Mouse (Mus musculus): ENCODE measurements at regions not wholly inside any gene's neighbourhood (a gene's known extent, or its start where the extent isn't known, plus 50 kb on each side); places are given as distances from the start of the nearest gene placed in this dataset.

DNA sequence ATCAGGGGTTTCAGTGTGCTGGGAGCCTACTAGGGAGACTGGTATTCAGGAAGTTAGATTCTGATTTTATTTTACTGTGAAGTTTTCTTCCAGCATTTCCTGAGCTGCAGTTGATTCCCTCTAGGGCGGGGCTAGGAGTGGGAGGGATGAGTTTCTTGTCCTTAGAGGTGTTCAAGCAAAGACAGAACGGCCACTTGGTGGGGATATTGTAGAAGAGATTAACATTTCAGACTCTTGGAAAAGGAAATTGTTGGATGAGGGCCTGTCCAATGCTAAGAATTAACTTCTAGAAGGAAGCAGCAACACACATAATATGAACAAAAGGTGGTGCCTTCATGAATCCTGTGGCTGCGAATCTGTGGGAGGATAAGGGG is 230.1 kb upstream of the Chd6 start:
- ATAC-seq (ENCODE audit: low FRiP score) = peak; percentile 44
- 12% methylated on average over 3 of the region's 3 CpGs for WGBS
- Histone ChIP-seq H3K9me3 (no peaks in the 10 kb centered on the region), H3K9ac (no peak overlapping the region), H3K4me3 (replicated peaks) (no peak overlapping the region), H3K27me3 (peaks cover 30% of the 10 kb centered on the region), H3K4me1 (peaks cover 42% of the 10 kb centered on the region), H3K36me3 (replicated peaks) (no peaks in the 10 kb centered on the region), H3K4me2 (peak overlapping the region; percentile 26), H3K27ac (peak overlapping the region; percentile 80)

DNA sequence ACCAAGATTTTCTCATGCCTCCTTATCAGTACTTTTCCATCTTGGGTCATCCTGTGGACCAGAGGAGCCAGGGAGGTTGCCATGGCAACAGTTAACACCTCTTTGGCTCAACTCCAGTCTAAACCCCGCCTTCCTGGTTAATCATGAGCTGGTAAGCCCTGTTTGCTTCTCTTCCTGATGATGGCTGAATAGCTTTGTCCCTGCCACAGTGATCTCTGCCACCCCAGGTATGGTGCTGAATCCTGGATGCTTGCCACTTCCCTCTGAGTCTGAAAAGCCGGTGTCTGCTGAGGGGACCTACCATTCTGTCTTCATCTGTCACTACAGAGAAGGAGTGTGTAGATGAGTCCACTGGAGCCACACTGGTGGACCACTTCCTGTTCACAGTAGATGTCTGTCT is 223.8 kb upstream of the Chd6 start:
- H3K9ac ChIP-seq = no peak overlapping the region
- 0 out of 2 replicates have a peak, but pooled peaks cover 6% of the 10 kb centered on the region for H3K4me1 ChIP-seq
- no peak overlapping the region for H3K4me3 ChIP-seq (replicated peaks)
- no peak overlapping the region for H3K4me2 ChIP-seq
- no peaks in the 10 kb centered on the region for H3K9me3 ChIP-seq
- H3K27me3 ChIP-seq = 0 out of 2 replicates have a peak, but pooled peaks cover 2% of the 10 kb centered on the region
- H3K36me3 ChIP-seq (replicated peaks) = no peaks in the 10 kb centered on the region
- WGBS = 38% methylated on average over 2 of the region's 2 CpGs
- H3K27ac ChIP-seq = no peak overlapping the region
- peak; percentile 53; the same call in 1 of the 2 replicates for ATAC-seq (ENCODE audit: low FRiP score)

DNA sequence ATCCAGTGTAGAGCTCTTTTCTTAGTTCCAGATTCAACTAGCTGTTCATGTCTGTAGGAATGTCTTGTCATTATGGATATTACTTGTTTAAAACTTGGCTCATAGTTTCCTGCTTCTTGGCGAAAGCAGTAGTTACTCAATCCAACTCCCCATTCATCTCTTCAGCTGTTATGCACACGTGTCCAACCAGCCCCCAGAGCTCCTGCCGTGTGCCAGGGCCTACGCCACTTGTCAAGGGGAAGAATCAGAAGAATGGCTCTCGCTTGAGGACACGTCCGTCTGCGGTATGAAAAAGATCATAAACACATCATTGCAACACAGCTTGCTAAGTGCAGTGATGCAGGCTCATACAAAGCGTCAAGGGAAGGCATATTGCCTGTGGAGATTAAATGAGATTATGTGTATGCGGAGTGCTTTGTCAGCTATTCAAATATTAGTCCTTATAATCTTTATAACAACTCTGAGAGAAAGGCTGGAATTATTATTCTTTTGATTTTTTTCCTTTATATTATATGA is 223.0 kb upstream of the Chd6 start:
- H3K27me3 ChIP-seq = no peaks in the 10 kb centered on the region
- no peak for ATAC-seq (ENCODE audit: low FRiP score)
- H3K4me2 ChIP-seq = no peak overlapping the region
- no peak overlapping the region for H3K9ac ChIP-seq
- H3K4me3 ChIP-seq (replicated peaks) = no peak overlapping the region
- H3K9me3 ChIP-seq = no peaks in the 10 kb centered on the region
- WGBS = 88% methylated on average over 10 of the region's 10 CpGs
- H3K27ac ChIP-seq = no peak overlapping the region
- no peaks in the 10 kb centered on the region for H3K36me3 ChIP-seq (replicated peaks)
- 0 out of 2 replicates have a peak, but pooled peaks cover 6% of the 10 kb centered on the region for H3K4me1 ChIP-seq

DNA sequence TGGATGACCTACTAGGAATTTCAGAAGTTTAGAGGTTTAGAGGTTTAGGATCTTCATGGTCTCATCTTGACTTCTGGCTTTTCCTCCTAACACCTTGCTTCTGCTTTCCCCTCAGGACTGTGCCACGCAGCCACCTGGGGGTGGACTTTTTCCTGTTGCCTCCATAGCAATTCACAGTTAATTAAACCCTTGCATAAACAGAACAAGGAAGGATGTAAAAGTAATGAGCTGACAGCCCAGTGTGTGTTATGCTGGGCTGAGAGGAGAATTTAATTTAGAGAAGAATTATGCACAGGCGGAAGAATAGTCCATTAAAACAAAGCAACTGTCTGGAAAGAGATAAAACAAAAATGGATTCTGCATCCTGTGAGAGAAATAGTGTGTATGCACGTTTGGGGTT is 193.9 kb upstream of the Chd6 start:
- Histone ChIP-seq H3K27ac (0 out of 2 replicates have a peak overlapping the region, but pooled peaks have one; percentile 27), H3K4me2 (no peak overlapping the region), H3K9me3 (no peaks in the 10 kb centered on the region), H3K27me3 (no peaks in the 10 kb centered on the region; the same call in 1 of the 2 replicates), H3K36me3 (replicated peaks) (no peaks in the 10 kb centered on the region), H3K4me1 (no peaks in the 10 kb centered on the region; the same call in 1 of the 2 replicates), H3K4me3 (replicated peaks) (no peak overlapping the region), H3K9ac (no peak overlapping the region)
- WGBS = 47% methylated on average over 3 of the region's 3 CpGs
- no peak; the same call in 1 of the 2 replicates for ATAC-seq (ENCODE audit: low FRiP score)

DNA sequence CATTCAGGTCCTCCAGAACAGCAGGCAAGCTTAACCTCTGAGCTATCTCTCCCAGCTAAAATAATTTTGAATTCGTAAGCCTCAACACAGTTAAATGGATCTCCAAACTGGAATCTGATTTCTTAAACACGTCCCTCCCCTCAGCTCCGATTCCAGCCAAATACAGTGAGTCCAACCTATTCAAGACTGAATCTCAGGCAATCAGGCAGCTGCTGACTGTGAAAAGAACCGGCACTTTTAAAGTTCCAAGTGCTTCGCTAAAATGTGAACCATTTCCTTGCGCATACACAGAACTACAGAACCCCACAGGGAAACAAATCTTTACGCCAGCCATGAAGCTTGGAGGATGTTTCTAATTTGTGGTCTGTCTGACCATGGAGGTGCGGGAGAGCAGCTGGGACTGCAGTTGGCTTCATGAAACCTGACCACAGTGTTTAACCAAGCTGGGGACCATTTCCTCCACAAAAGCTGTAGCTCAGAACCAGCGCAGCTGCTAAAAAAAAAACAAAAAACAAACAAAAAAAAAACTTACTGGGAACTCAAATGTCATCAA is 160.1 kb upstream of the Chd6 start:
- Histone ChIP-seq H3K27ac (no peak overlapping the region), H3K4me2 (no peak overlapping the region), H3K36me3 (replicated peaks) (no peaks in the 10 kb centered on the region), H3K27me3 (no peaks in the 10 kb centered on the region), H3K4me1 (peaks cover 15% of the 10 kb centered on the region), H3K9me3 (no peaks in the 10 kb centered on the region), H3K4me3 (replicated peaks) (no peak overlapping the region), H3K9ac (no peak overlapping the region)
- WGBS = 64% methylated on average over 9 of the region's 9 CpGs
- ATAC-seq (ENCODE audit: low FRiP score) = no peak

DNA sequence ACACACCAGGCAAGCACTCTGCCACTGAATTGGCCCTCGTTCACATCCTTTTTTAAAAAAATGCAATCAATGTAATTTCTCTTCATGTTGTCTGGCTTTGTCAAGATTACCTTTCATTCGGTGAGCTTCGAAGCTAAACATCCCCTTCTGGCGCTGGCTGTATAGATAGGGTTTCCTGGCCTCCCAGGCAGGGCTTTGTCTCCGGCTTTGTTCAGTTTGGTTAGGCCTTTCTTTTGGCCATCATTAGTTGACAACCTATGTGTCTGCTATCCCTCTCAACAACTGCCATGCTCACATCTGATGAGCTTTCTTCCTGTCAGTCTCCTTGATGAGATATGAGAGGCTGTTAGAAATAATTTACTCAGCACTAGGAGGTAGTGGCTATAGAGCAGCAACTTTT is 157.6 kb upstream of the Chd6 start:
- H3K27ac ChIP-seq = 0 out of 2 replicates have a peak overlapping the region, but pooled peaks have one; percentile 11
- no peaks in the 10 kb centered on the region for H3K27me3 ChIP-seq
- H3K36me3 ChIP-seq (replicated peaks) = no peaks in the 10 kb centered on the region
- no peak overlapping the region for H3K9ac ChIP-seq
- no peak for ATAC-seq (ENCODE audit: low FRiP score)
- no peak overlapping the region for H3K4me3 ChIP-seq (replicated peaks)
- 11% methylated on average over 5 of the region's 5 CpGs for WGBS
- H3K4me1 ChIP-seq = peaks cover 15% of the 10 kb centered on the region
- H3K9me3 ChIP-seq = no peaks in the 10 kb centered on the region
- no peak overlapping the region for H3K4me2 ChIP-seq

DNA sequence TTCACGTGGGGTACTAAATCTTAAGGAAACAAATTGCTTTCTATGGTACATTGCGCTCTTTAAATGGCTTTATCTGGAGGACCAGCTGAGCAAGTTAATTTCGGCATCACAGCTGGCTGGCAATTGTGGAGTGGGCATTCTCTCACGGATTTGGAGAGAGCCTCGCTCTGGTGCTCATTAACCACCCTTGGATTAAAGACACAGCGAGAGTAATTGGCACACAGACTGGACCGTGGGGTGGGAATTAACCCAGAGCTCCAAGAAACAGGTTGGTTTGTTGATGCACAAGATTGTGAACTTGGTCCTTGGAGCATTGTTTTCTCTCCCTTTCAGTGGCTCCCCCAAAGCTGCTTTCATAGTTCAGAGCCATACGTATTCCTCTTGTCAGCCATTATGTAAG is 156.3 kb upstream of the Chd6 start:
- H3K9me3 ChIP-seq = no peaks in the 10 kb centered on the region
- no peaks in the 10 kb centered on the region for H3K36me3 ChIP-seq (replicated peaks)
- peaks cover 15% of the 10 kb centered on the region for H3K4me1 ChIP-seq
- WGBS = 9% methylated on average over 8 of the region's 8 CpGs
- peak overlapping the region; percentile 8; the same call in 1 of the 2 replicates for H3K4me2 ChIP-seq
- H3K9ac ChIP-seq = no peak overlapping the region
- peak overlapping the region; percentile 68 for H3K27ac ChIP-seq
- peak; percentile 89 for ATAC-seq (ENCODE audit: low FRiP score)
- no peak overlapping the region for H3K4me3 ChIP-seq (replicated peaks)
- H3K27me3 ChIP-seq = no peaks in the 10 kb centered on the region

DNA sequence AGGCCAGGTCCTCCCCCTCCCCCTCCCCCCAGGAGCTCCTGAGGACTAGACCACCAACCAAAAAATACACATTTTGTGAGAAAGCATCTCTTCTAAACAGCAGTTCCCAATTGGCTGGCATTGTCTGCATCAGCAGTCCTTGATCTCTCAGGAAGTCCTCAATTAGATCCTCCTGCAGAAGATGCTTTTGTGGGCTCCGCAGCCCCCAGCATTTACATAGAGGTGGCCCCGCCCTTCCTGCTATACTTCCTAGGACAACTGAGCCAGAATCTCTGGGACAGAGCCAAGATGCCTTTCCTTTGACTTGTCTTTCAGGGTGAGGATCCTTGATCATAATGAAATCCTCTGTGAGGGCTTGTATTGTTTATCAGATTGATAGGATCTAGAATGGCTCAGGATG is 143.9 kb upstream of the Chd6 start:
- Histone ChIP-seq H3K36me3 (replicated peaks) (no peaks in the 10 kb centered on the region), H3K4me3 (replicated peaks) (no peak overlapping the region), H3K4me1 (no peaks in the 10 kb centered on the region), H3K4me2 (no peak overlapping the region), H3K27ac (no peak overlapping the region), H3K27me3 (no peaks in the 10 kb centered on the region), H3K9ac (no peak overlapping the region), H3K9me3 (0 out of 2 replicates have a peak, but pooled peaks cover 4% of the 10 kb centered on the region)
- 79% methylated on average over 2 of the region's 2 CpGs for WGBS
- no peak for ATAC-seq (ENCODE audit: low FRiP score)

DNA sequence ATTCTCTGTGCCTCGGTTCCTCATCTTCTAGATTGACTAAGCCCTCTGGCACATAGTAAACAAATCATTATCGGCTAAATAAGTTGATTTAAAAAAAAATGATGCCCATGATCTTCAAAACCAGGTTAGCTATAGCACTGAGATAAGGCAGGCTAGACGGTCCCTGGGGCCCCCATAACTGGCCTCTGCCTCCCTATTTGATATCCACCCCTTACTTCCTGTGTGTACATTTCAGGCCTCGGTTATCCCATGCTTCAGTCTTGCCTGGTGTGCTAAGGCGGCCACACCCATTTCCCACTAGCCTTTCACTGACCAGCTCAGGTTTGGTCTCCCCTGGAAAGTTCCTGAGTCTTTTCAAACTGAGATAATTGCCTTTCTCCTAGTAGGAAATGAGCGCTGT is 132.8 kb upstream of the Chd6 start:
- Histone ChIP-seq H3K4me3 (replicated peaks) (no peak overlapping the region), H3K36me3 (replicated peaks) (no peaks in the 10 kb centered on the region), H3K27ac (no peak overlapping the region), H3K27me3 (no peaks in the 10 kb centered on the region), H3K4me1 (no peaks in the 10 kb centered on the region), H3K4me2 (no peak overlapping the region), H3K9me3 (no peaks in the 10 kb centered on the region), H3K9ac (no peak overlapping the region)
- no peak for ATAC-seq (ENCODE audit: low FRiP score)
- 86% methylated on average over 6 of the region's 6 CpGs for WGBS

DNA sequence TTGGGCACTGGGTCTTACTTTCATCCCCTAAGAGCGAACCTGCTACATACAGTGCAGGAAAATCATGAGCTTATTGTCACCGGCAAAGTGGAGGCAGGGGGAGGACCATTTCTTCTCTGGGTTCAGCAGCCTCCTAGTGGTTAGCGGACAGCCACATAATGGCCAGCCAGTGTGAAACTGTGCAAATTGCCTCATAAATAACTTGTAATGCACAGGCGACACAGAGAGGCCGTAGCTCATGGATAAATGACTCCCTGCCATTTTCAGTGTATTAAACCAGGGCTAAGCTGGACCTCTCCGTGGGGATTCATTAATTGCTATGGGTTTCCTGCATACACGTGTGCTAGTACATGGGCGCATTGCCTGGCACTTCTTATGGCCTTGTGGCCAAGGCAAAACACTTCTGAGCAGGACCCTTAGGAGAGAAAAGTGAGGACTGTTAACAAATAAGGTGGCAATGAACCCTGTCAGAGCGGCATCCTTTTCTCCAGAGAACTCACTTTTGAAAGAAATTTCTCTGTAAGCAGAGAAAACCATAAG is 128.5 kb upstream of the Chd6 start:
- Histone ChIP-seq H3K4me1 (no peaks in the 10 kb centered on the region), H3K36me3 (replicated peaks) (no peaks in the 10 kb centered on the region), H3K4me2 (no peak overlapping the region), H3K27me3 (no peaks in the 10 kb centered on the region), H3K27ac (no peak overlapping the region), H3K9ac (no peak overlapping the region), H3K9me3 (no peaks in the 10 kb centered on the region), H3K4me3 (replicated peaks) (no peak overlapping the region)
- ATAC-seq (ENCODE audit: low FRiP score) = no peak
- 60% methylated on average over 9 of the region's 9 CpGs for WGBS

DNA sequence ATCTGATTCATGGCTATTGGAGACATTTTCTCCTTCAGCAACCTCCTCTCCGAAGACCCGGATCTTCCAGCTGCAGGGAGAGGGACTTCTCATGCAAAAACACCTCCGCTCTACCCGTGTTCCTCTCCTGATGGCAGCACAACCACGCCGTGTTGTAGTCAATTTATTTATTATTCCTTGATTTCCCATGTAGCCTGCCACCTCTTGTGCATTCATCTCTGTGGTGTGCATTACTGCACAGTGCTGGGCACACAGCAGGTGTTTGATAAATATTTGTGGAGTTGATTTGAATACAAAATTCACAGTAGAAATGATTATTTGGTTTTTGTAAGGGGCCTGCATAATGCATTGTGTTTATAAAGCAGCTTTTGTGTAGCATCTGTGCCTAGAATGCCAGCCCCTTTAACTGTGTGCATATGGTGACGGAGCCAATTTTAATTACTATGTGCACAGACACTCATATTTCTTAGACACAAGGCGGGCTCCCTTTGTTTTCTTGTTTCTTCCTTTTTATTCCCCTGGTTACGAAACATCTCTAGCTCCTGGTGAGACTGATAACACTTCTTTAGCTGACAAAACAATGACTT is 124.4 kb upstream of the Chd6 start:
- H3K27me3 ChIP-seq = no peaks in the 10 kb centered on the region
- H3K27ac ChIP-seq = no peak overlapping the region
- no peak overlapping the region for H3K4me3 ChIP-seq (replicated peaks)
- H3K9me3 ChIP-seq = no peaks in the 10 kb centered on the region
- ATAC-seq (ENCODE audit: low FRiP score) = no peak
- no peak overlapping the region for H3K4me2 ChIP-seq
- WGBS = 77% methylated on average over 9 of the region's 9 CpGs
- no peak overlapping the region for H3K9ac ChIP-seq
- H3K4me1 ChIP-seq = no peaks in the 10 kb centered on the region
- H3K36me3 ChIP-seq (replicated peaks) = no peaks in the 10 kb centered on the region

DNA sequence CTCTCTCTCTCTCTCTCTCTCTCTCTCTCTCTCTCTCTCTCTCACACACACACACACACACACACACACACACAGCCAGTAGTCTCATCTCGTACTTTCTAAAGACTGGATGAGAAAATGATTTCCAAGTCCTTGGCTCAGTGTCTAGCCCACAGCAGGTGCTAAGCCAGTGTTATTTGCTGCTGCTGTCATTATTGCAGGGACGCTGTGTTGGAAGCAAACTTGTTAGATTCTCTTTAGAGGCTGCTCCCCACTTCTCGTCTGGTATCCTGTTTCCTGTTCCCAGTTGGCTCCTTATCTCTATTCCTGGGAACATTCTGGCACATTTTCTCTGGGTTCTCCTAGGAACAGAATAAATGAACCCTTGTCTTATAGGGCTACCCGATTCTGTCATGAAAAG is 122.5 kb upstream of the Chd6 start:
- Histone ChIP-seq H3K9me3 (no peaks in the 10 kb centered on the region), H3K27ac (no peak overlapping the region), H3K36me3 (replicated peaks) (no peaks in the 10 kb centered on the region), H3K4me2 (no peak overlapping the region), H3K4me1 (no peaks in the 10 kb centered on the region), H3K9ac (no peak overlapping the region), H3K27me3 (no peaks in the 10 kb centered on the region), H3K4me3 (replicated peaks) (no peak overlapping the region)
- 52% methylated on average over 4 of the region's 4 CpGs for WGBS
- ATAC-seq (ENCODE audit: low FRiP score) = no peak

DNA sequence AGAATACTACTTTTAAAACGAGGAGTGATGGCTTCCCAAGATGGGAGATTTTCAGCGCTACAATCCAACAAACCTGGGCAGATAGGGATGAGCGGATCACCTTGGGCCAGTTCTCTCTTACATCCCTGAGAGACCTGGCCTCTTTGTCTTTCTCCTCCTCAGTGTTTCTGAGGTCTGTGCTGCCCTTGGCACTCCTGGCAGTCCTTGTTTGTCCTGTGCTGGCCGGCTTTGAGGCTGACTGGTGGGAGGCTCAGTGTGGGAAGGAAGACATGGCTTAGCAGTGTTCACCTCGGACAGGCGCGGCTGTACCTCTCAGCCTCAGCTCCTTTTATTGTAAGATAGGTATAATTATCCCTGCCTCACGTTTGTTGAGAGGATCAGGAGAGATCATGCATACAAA is 106.9 kb upstream of the Chd6 start:
- H3K4me2 ChIP-seq = no peak overlapping the region
- ATAC-seq (ENCODE audit: low FRiP score) = no peak
- H3K4me1 ChIP-seq = peaks cover 6% of the 10 kb centered on the region
- H3K9ac ChIP-seq = no peak overlapping the region
- H3K9me3 ChIP-seq = no peaks in the 10 kb centered on the region
- H3K36me3 ChIP-seq (replicated peaks) = no peaks in the 10 kb centered on the region
- no peak overlapping the region for H3K4me3 ChIP-seq (replicated peaks)
- H3K27ac ChIP-seq = no peak overlapping the region
- WGBS = 71% methylated on average over 8 of the region's 8 CpGs
- H3K27me3 ChIP-seq = 0 out of 2 replicates have a peak, but pooled peaks cover 3% of the 10 kb centered on the region

All from forebrain, embryonic 12.5 days (tissue).